Mouse (Mus musculus): ENCODE data around the gene Usp12. TPM values are rescaled to one million over a fixed set of nuclear protein-coding genes. Genes with fewer than 3 reads are reported as not detected.

Gene Usp12
- polyA plus RNA-seq, 1 experiment = 18.9 TPM

- H3K27ac ChIP-seq (ENCODE audit: insufficient read depth, low read depth, low read length) = no peak overlapping the region
- 48% methylated on average over 8 of the region's 8 CpGs for WGBS
- H3K4me1 ChIP-seq (ENCODE audit: control insufficient read depth, insufficient read depth, low read length) = peaks cover 6% of the 10 kb centered on the region; the same call in 1 of the 2 replicates
- H3K4me3 ChIP-seq (ENCODE audit: insufficient read depth, low read depth, low read length) = no peak overlapping the region
- H3K27me3 ChIP-seq (replicated peaks; ENCODE audit: control insufficient read depth, insufficient read depth, low read length) = no peaks in the 10 kb centered on the region
- DNase-seq = no peak
- no peak for TF ChIP-seq CTCF (conservative IDR thresholded peaks at IDR 0.05; ENCODE audit: insufficient read depth, insufficient read length, low read depth, low read length)
- H3K36me3 ChIP-seq (ENCODE audit: control insufficient read depth, insufficient read depth, low read length) = no peaks in the 10 kb centered on the region
Measured at GRCm38 (mm10) chr5:146829528-146829927, 34.7 kb upstream of the Usp12 start.

GRCm38 (mm10) chr5:146823005-146823404, 28.2 kb upstream of the Usp12 start:
- H3K27ac ChIP-seq (ENCODE audit: insufficient read depth, low read depth, low read length) = no peak overlapping the region
- H3K27me3 ChIP-seq (replicated peaks; ENCODE audit: control insufficient read depth, insufficient read depth, low read length) = no peaks in the 10 kb centered on the region
- DNase-seq = no peak
- 47% methylated on average over 5 of the region's 5 CpGs for WGBS
- H3K36me3 ChIP-seq (ENCODE audit: control insufficient read depth, insufficient read depth, low read length) = no peaks in the 10 kb centered on the region
- no peak overlapping the region for H3K4me3 ChIP-seq (ENCODE audit: insufficient read depth, low read depth, low read length)
- TF ChIP-seq CTCF (conservative IDR thresholded peaks at IDR 0.05; ENCODE audit: insufficient read depth, insufficient read length, low read depth, low read length) (no peak), POLR2A (IDR thresholded peaks at IDR 0.05; ENCODE audit: low read depth, low read length) (no peak)
- H3K4me1 ChIP-seq (ENCODE audit: control insufficient read depth, insufficient read depth, low read length) = no peaks in the 10 kb centered on the region

GRCm38 (mm10) chr5:146818906-146819623, 24.3 kb upstream of the Usp12 start:
- H3K27ac ChIP-seq (ENCODE audit: insufficient read depth, low read depth, low read length) = no peak overlapping the region
- peak; percentile 69 for DNase-seq
- 62% methylated on average over 8 of the region's 8 CpGs for WGBS
- H3K36me3 ChIP-seq (ENCODE audit: control insufficient read depth, insufficient read depth, low read length) = no peaks in the 10 kb centered on the region
- H3K4me1 ChIP-seq (ENCODE audit: control insufficient read depth, insufficient read depth, low read length) = no peaks in the 10 kb centered on the region
- TF ChIP-seq CTCF (conservative IDR thresholded peaks at IDR 0.05; ENCODE audit: insufficient read depth, insufficient read length, low read depth, low read length) = no peak
- no peak for TF ChIP-seq POLR2A (IDR thresholded peaks at IDR 0.05; ENCODE audit: low read depth, low read length)
- no peak overlapping the region for H3K4me3 ChIP-seq (ENCODE audit: insufficient read depth, low read depth, low read length)
- H3K27me3 ChIP-seq (replicated peaks; ENCODE audit: control insufficient read depth, insufficient read depth, low read length) = no peaks in the 10 kb centered on the region

GRCm38 (mm10) chr5:146817583-146817982, 22.8 kb upstream of the Usp12 start:
- Histone ChIP-seq H3K36me3 (ENCODE audit: control insufficient read depth, insufficient read depth, low read length) (no peaks in the 10 kb centered on the region), H3K27me3 (replicated peaks; ENCODE audit: control insufficient read depth, insufficient read depth, low read length) (no peaks in the 10 kb centered on the region), H3K27ac (ENCODE audit: insufficient read depth, low read depth, low read length) (no peak overlapping the region), H3K4me1 (ENCODE audit: control insufficient read depth, insufficient read depth, low read length) (no peaks in the 10 kb centered on the region), H3K4me3 (ENCODE audit: insufficient read depth, low read depth, low read length) (no peak overlapping the region)
- no peak for DNase-seq
- 96% methylated on average over 8 of the region's 8 CpGs for WGBS
- TF ChIP-seq POLR2A (IDR thresholded peaks at IDR 0.05; ENCODE audit: low read depth, low read length) (no peak), CTCF (conservative IDR thresholded peaks at IDR 0.05; ENCODE audit: insufficient read depth, insufficient read length, low read depth, low read length) (no peak)

GRCm38 (mm10) chr5:146815394-146815793, 20.6 kb upstream of the Usp12 start:
- no peak for TF ChIP-seq POLR2A (IDR thresholded peaks at IDR 0.05; ENCODE audit: low read depth, low read length)
- TF ChIP-seq CTCF (conservative IDR thresholded peaks at IDR 0.05; ENCODE audit: insufficient read depth, insufficient read length, low read depth, low read length) = no peak
- no peaks in the 10 kb centered on the region for H3K4me1 ChIP-seq (ENCODE audit: control insufficient read depth, insufficient read depth, low read length)
- H3K36me3 ChIP-seq (ENCODE audit: control insufficient read depth, insufficient read depth, low read length) = no peaks in the 10 kb centered on the region
- no peaks in the 10 kb centered on the region for H3K27me3 ChIP-seq (replicated peaks; ENCODE audit: control insufficient read depth, insufficient read depth, low read length)
- DNase-seq = no peak
- H3K27ac ChIP-seq (ENCODE audit: insufficient read depth, low read depth, low read length) = no peak overlapping the region
- WGBS = 74% methylated on average over 4 of the region's 4 CpGs
- no peak overlapping the region for H3K4me3 ChIP-seq (ENCODE audit: insufficient read depth, low read depth, low read length)

- H3K4me1 ChIP-seq (ENCODE audit: control insufficient read depth, insufficient read depth, low read length) = no peaks in the 10 kb centered on the region
- no peaks in the 10 kb centered on the region for H3K27me3 ChIP-seq (replicated peaks; ENCODE audit: control insufficient read depth, insufficient read depth, low read length)
- no peak overlapping the region for H3K27ac ChIP-seq (ENCODE audit: insufficient read depth, low read depth, low read length)
- no peak overlapping the region for H3K4me3 ChIP-seq (ENCODE audit: insufficient read depth, low read depth, low read length)
- no peaks in the 10 kb centered on the region for H3K36me3 ChIP-seq (ENCODE audit: control insufficient read depth, insufficient read depth, low read length)
- DNase-seq = no peak
- TF ChIP-seq CTCF (conservative IDR thresholded peaks at IDR 0.05; ENCODE audit: insufficient read depth, insufficient read length, low read depth, low read length) = no peak
- TF ChIP-seq POLR2A (IDR thresholded peaks at IDR 0.05; ENCODE audit: low read depth, low read length) = no peak
- WGBS = 92% methylated on average over 4 of the region's 4 CpGs
Measured at GRCm38 (mm10) chr5:146813421-146813820, 18.6 kb upstream of the Usp12 start.

- no peaks in the 10 kb centered on the region for H3K4me1 ChIP-seq (ENCODE audit: control insufficient read depth, insufficient read depth, low read length)
- no peaks in the 10 kb centered on the region for H3K36me3 ChIP-seq (ENCODE audit: control insufficient read depth, insufficient read depth, low read length)
- TF ChIP-seq CTCF (conservative IDR thresholded peaks at IDR 0.05; ENCODE audit: insufficient read depth, insufficient read length, low read depth, low read length) (no peak), POLR2A (IDR thresholded peaks at IDR 0.05; ENCODE audit: low read depth, low read length) (no peak)
- no peak overlapping the region for H3K4me3 ChIP-seq (ENCODE audit: insufficient read depth, low read depth, low read length)
- DNase-seq = no peak
- no peaks in the 10 kb centered on the region for H3K27me3 ChIP-seq (replicated peaks; ENCODE audit: control insufficient read depth, insufficient read depth, low read length)
- no peak overlapping the region for H3K27ac ChIP-seq (ENCODE audit: insufficient read depth, low read depth, low read length)
- 93% methylated on average over 5 of the region's 5 CpGs for WGBS
Measured at GRCm38 (mm10) chr5:146812866-146813265, 18.1 kb upstream of the Usp12 start.

Data from kidney, adult 2 months (tissue).